Mouse (Mus musculus) olfactory bulb, adult 2 months (tissue): ENCODE results near the gene Litaf.

Experiments used
- CTCF ChIP-seq: fragments of 200-500 bp; IDR thresholded peaks from 2 replicates; pipeline ENCODE4 v1.5.1; 2012; ENCODE audit warnings: low read depth, mild to moderate bottlenecking, low read length, moderate library complexity; ENCODE audit not compliant: insufficient read depth
- POLR2A ChIP-seq: fragments of 200-500 bp; IDR thresholded peaks from 2 replicates; pipeline ENCODE4 v1.6.1; 2012; ENCODE audit warnings: mild to moderate bottlenecking, low read depth, low read length, moderate library complexity; ENCODE audit not compliant: insufficient read depth

DNA sequence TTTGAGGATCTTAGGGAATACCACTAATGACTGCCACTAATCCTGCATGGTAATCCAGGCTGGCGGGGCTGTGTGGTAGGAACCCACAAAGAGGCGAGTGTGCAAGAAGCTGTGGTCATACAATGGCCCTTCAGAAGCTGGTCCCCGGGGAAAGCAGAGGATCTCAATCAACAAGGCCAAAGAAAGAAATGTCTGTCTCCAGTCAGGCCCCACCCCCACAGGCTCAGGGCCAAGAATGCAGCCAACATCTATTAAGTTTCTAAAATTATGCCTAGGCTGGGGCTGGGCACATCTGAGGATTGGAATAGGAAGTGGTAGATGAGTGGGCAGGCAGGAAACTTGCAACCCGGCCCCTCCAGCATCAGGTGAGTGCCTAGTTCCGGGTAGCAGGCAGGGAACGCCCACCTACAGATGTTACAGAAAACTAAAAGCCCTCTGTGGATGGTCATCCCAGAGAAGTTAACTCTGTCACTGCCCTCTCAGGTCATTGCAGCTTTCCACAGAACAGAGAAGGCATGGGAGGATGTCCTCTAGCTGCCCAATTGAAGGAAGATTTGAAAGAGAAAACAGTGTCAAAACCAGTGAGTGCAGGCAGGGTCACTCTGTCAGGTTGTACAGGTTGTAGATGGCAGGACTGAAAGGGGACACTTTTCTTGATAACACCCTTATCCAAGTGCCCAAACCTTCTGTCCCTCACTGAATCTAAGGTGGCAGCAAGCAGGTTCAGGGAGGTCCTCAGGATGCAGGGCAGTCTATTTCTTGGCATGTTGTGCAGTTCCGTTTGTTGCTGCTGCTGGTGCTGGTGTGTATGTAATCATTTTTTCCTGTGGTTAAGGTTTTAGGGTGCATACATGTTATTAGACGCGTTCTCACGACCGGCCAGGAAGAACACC lies 53.1 kb downstream of the Litaf start:
- TF ChIP-seq POLR2A (no peak), CTCF (no peak)
